Comparison of ENCODE assay signal across 16 mouse cellular contexts in the genomic region with DNA sequence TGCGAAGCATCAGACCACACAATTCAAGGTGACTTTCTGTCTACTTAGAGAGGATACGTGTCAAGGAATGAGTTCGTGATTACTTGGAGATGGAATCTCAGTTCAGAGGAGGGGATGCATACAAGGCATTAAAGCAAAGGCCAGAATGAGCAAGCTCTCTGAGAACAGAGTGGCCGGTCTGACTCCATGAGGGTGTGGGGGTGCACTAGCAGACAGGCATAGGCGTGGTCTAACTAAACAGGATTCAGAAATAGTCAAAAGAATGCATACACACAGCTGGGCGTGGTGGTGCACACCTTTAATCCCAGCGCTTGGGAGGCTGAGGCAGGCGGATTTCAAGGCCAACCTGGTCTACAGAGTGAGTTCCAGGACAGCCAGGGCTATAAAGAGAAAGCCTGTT. TPM values are rescaled to one million over a fixed set of nuclear protein-coding genes. Genes with fewer than 3 reads are reported as not detected.
"Had no signal": no experiment of that assay in that cellular context is flagged by ENCODE, and none has a peak within 500 bp of the region (broad histone marks: within the 10 kb centered on the region; RNA-seq: fewer than 3 reads in every experiment).

No protein-coding gene starts in this region.

- DNase-seq: gastrocnemius, adult 2 months; gastrocnemius, postnatal 10 days; gastrocnemius, postnatal 25 days; heart, adult 2 months; heart, postnatal 4 days; kidney, adult 2 months; kidney, adult 9 months; kidney, postnatal 14 days; kidney, postnatal 36 days; layer of hippocampus, adult 9-11 months; layer of hippocampus, postnatal 36 days; left cerebral cortex, postnatal 4 days had no signal

RNA-seq across cellular contexts. Expression of a gene that starts 33.3 kb away (rescaled TPM):
- total RNA-seq: gastrocnemius, adult 2 months; gastrocnemius, postnatal 10 days; gastrocnemius, postnatal 25 days; gastrocnemius, postnatal 4 days; granulocyte monocyte progenitor cell, adult 5-6 weeks; heart, adult 2 months; heart, postnatal 25 days; heart, postnatal 4 days; left cerebral cortex, postnatal 4 days; liver, adult 2 months had no signal
